Mouse (Mus musculus): ENCODE results near the gene Srp72.

- TF ChIP-seq POLR2A (IDR thresholded peaks at IDR 0.05; ENCODE audit: low read depth, low read length): no peak
- TF ChIP-seq CTCF (IDR thresholded peaks at IDR 0.05; ENCODE audit: extremely low read depth, insufficient read length, insufficient replicate concordance, low read depth, low read length): no peak
These were observed 303 bp upstream of the Srp72 start for GRCm38 (mm10) chr5:76974207-76974553.
